Mouse (Mus musculus) brain, embryonic 18.5 days (tissue): ENCODE results near the gene Sar1a.

ENCODE experiments used
- DNase-seq: peaks from one replicate; pipeline ENCODE4 v3.0.0-alpha.2; 2012; ENCODE audit warnings: low read depth, low spot score

Gene Sar1a

DNA sequence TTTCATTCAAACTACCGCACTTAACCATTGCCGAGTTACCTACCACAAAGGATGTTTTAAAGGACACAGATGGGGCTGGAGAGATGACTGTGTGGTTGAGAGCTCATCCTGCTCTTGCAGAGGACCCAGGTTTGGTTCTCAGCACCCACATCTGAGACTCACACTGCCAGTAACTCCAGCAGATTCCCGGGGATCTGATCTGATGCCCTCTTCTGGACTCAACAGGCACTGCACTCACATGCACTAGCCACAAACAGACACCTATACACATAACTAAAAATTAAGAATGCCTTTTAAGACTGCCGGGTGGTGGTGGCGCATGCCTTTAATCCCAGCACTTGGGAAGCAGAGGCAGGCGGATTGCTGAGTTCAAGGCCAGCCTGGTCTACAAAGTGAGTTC lies 50.1 kb downstream of the Sar1a start:
- DNase-seq, result no peak

DNA sequence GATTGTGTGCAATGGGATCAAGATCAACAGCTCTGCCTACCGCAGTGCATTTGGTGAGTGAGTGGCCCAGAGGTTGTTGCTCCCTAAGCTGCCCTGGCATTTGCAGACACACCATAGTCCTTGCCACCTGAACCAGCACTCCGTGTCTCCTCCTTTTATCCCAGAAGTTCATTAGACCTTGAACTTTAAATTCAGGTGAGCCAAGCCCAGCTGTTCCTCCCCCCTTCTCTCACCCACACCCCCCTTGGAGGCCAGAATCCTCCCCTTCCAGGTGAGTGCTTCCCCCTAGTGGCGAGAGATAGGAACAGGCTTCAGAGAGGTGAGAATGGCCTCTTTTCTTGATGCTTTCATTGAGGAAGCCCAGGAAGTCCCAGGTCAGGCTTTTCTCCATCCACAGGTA lies 54.3 kb downstream of the Sar1a start:
- DNase-seq, result no peak

DNA sequence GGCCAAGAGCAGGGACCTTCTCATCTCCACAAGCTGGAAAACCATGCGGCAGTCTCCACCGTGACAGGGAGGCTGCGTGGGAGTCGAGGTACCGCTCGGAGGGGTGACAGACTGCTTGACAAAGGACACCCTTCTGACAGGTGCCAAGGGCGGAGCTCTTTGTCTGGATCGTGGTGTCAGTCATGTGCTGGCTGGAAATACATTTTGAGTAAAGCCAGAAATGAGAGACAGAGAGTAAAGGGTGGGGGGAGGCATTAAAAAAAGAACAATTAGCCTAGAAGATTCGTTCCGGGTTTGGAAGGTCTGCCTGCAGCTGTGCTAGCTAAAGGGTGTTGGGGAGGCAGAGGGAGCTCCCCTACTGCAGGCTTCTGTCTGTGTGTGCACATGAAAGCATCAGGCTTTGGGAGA lies 56.6 kb downstream of the Sar1a start:
- no peak for DNase-seq

DNA sequence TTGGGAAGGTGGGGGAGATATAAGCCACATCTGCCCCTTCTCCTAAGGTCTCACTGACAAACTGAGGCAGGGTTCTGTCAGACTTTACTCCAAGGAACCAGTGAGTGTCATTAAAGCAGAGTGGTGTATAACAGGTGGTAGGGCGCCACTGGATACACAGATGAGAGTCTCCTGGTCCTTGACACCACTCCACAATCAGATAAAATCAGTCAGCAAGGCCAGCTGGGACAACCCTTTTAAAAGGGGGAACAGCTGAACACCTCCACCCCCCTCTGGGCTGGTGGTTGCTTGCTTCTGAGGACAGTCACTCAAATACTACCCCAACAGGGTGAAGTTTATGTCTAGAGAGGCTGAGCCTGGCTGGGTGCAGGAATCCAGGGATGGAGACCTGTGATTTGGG lies 57.4 kb downstream of the Sar1a start:
- no peak for DNase-seq

DNA sequence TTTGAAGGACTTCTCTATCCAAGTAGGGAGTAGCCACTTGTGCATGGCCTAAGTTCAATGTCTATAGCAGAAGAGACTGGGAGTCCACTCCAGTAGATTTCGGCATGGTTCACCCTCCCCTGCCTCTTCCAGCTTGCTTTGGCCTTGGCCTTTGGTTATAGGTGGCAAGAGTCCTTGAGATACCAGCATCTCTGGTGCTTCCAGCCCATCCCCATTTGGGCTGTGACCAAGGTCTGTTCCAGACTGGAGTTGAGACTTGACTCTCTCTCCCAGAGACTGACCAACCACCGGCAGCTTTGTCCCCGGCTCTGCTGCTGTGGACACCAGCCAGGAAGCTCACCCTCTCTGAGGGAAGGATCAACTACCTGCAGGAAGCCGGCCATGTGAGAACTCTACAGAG lies 58.0 kb downstream of the Sar1a start:
- no peak for DNase-seq

DNA sequence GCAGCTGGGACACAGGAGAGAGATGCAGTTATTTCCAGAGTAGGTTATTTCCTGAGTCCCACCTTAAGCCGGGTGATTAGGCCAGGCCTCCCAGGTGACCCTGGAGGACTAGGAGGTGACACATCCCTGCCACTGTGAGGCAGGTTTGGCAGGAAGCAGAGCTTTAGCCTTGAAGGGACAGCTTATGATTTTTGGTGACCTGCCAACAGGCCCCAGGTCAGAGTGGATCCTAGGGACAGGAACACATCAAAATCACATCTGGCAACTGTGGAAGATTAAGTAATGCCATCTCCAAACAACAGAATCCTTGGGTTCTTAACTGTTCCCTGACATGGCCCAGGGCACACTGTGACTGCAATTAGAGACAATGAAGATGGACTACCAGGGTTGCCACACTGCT lies 61.2 kb downstream of the Sar1a start:
- no peak for DNase-seq

DNA sequence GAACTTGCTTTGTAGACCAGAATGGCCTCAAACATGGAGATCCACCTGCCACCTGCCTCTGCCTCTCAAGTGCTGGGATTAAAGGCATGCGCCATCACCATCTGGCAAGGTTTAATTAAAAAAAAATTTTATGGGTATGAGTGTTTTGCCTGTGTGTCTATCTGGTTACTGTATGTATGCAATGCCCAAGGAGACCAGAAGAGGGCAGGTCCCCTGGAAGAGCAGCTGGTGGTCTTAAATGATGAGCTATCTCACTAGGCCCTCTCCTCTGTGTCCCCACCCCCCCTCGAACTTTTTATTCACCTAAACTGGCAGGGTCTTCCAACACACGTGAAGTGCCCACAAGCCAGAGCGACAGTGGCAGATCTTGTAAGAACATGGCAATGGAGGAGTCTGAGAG lies 61.8 kb downstream of the Sar1a start:
- no peak for DNase-seq

DNA sequence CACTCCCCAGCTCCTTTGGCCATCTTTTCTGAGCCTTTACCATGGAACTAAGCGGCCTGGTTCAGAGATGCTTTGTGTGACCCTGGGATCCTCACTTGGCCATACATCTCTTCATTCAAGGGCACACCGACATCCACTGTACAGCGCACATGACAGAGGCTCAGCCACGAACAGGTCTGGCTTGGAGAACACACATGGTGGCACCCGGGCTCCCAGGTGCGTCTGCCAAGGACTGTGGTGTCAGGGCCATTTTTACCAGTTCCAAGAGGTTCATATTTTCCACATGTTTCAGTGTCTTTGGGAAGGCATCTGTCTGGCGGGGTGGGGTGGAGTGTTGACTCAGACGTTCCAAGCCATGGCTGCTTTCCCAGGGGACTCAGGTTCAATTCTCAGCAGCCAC lies 62.2 kb downstream of the Sar1a start:
- no peak for DNase-seq
